Mouse (Mus musculus): ENCODE measurements around the gene Zfp518b. TPM values are rescaled to one million over a fixed set of nuclear protein-coding genes. Genes with fewer than 3 reads are reported as not detected.

Zfp518b gene
- total RNA-seq, 2 experiments from 2014 or later, result 36.8 to 38.0 TPM

DNA sequence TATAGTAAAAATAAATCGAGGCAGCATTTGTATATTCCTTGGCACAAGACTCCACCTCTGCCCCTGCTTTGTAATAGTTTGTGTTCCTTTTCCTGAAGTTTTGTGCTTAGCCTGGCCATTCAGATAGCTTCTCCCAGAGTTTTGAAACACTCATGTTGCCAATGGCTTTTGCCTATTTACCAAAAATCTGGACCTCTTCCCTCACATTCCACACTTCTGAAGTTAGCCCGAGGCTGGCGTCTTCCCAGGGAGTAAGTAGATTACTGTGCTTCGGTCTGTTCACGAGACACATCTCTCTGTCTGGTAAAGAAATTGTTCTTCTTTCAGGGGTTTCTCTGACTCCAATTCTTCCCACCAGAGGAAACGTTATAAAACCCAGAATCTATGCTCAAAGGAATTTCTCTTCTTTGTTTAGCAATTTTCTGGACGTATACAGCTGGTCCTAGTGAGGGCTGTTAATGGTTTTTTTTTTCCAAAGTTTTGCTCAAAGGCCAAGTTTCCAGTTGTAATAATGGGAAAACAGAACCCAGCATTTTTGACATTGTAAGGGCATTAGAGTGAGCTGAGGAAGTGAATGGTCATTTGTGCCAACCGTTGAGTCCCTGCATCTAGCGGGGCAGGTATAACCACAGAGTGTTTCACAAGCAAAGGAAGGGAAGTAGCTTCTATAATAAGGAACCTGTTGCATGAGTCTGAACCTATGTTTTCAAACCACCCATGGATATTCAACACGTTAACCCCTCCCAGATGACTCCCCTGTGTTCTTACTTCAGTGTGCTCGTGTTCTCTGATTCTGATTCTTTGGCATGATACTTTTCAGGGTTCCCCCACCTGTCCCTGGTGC is 50.1 kb downstream of the Zfp518b start:
- no peak for DNase-seq
- intact Hi-C loops (cut with DNase I), result no loop called here

DNA sequence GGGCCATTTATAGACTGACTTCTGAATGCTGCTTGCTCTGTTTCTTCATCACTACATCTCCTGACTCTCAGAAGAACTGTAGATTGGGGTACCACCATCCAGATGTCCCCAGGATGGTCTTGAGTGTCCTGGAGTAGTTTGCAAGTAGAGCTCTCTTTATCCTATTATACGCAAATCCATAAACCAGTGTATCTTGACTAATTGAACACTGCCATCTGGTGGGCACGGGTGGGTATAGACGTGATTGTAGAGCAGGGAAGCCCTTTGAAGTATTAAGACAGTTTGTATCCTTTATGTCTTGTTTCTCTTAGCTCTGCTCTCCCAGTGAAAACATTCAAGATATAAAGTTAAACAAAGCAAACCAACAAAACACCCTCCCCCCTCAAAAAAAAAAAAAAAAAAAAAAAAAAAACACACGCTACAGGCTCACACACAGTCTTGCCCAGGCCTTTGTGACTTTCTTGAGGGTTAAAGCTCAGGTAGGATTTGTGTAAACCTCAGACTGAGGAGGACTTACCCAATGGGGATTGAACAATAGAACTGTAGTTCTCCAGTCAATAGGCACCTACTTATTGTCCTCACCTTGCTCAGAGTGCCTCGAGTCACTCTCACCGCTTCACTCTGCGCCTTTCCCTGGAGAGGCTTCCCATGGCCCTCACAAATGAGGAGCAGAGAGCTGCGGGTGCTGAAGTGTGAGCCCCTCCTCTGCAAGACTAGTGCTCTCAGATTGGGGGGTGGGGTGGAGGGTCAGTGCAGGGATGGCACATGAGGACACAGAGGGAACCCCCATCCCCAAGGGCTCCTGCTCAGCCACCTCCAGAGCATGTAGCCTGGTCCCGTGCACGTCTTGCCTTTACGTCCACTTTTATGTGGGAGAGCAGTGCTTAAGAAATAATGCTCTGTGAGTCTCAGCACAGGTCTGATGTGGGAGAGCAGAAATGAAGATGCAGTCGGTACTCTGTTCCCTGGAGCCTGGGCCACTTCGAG is 51.9 kb downstream of the Zfp518b start:
- intact Hi-C loops (cut with DNase I), result no loop called here
- DNase-seq, result peak; percentile 77

DNA sequence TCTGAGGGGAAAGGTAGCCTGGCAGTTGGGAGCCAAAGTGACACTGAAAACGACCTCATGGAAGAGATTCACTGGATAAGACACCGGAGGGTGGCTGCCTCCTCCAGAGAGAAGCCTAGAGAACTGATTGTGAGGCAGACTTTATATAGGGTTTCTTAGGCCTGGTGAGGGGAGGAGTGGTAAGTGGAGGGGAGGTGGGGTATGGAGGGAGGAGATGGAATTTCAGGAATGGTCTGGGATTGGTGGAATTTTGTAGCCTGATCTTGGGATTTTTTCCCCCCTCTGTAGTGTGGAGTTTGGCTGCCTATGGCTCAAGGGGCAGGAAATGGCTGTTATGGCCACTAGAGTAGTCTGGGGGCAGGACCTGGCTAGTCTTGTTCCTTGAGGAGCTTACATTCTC is 56.6 kb downstream of the Zfp518b start:
- intact Hi-C loops (cut with DNase I), result no loop called here
- no peak for DNase-seq

DNA sequence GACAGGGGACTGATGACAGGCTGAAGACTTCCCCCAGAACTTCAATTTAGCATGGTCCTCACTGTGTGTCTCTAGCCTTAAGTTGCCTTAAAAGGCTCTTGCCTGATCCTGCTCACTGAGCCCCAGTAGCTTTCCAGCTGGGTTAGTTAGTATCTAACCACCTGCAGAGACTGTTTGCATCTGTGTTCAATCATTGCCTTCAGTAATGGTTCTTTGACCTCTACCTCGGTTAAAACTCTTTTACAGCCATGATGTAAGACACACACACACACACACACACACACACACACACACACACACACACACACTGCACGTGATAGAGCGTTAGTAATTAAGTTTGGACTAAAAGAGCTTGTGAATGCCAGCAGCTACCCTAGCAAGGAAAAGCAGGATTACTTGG is 57.7 kb downstream of the Zfp518b start:
- intact Hi-C loops (cut with DNase I), result no loop called here
- DNase-seq, result no peak

DNA sequence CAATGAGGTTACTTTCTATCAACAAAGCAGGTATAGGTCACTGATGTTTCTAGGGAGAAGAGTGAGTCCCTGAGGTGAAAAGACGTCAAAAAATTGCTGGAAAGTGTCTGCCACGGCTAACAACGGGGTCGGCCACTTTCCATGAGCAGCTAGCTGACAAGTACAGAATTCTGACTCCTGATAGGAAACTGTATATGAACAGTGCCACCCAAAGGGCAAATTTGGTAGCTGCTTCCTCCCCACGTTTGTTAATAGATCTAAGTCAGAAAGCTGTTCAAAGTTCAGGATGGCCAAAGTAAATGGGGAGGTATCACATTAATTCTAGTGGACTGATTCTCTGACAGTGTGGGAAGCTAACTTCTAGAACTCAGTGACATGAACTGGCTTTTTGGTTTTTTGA is 63.8 kb downstream of the Zfp518b start:
- intact Hi-C loops (cut with DNase I), result loop anchor here (5.0 kb wide), 2 partner anchors 38 to 313 kb away; no protein-coding TSS in a partner anchor
- peak; percentile 62 for DNase-seq

DNA sequence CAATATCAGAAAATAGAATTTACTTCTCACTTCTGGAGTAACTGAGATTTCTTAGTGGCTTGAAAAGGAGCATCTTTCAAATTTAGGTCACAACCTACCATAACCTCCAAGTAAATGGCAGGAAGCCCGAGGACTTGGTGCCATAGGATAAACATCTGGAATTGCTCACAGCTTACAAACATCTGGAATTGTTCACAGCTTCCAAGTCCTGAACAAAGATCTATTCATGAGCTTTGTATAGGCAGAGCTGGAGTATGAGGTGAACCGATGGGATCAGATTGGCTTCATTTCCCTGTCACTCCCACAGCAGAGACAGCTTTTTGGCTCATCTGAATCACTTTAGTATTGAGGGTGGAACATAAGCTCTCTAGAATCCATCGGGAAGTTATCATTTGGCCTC is 65.7 kb downstream of the Zfp518b start:
- DNase-seq, result no peak
- intact Hi-C loops (cut with DNase I), result no loop called here

Other genes with a start within 250 kb of the Zfp518b start
- 1 to 10 TPM; 1.0 to 1.4 TPM for gene Slc2a9, start 181.7 kb downstream of the Zfp518b start, total RNA-seq (2021)
- gene Wdr1, start 121.6 kb downstream of the Zfp518b start, total RNA-seq (2021), result 100 to 1,000 TPM; 200 to 204 TPM
- not detected for gene Clnk, start 192.0 kb upstream of the Zfp518b start, total RNA-seq (2021)

Data from left cerebral cortex, postnatal 4 days (tissue).